Mouse (Mus musculus) liver, embryonic 14.5 days (tissue): ENCODE data around the gene Gm49373. TPM values are rescaled to one million over a fixed set of nuclear protein-coding genes. Genes with fewer than 3 reads are reported as not detected.

ENCODE experiments used
- ATAC-seq: fragments of 200-750 bp; cut with Nextera tagmentation; 2 replicates; pipeline ENCODE4 v1.8.0; 2017; ENCODE audit warnings: moderate number of reproducible peaks, mild to moderate bottlenecking, moderate library complexity; ENCODE audit not compliant: insufficient read depth
- DNase-seq, 3 experiments: peaks; one replicate each; pipeline ENCODE4 v3.0.0-alpha.2; 2012 to 2013; ENCODE audit warnings: low read depth in 3 of 3, low spot score in 3 of 3
- H3K27ac ChIP-seq: fragments of 300-500 bp; sonication (generic); 2 replicates; pipeline ENCODE4 v1.5.1; 2014; ENCODE audit warnings: moderate library complexity, mild to moderate bottlenecking, control low read depth, inconsistent platforms
- H3K27me3 ChIP-seq: fragments of 300-500 bp; sonication (generic); 2 replicates; pipeline ENCODE4 v1.6.1; 2014; ENCODE audit warnings: mild to moderate bottlenecking, low read length, moderate library complexity; ENCODE audit not compliant: control insufficient read depth, insufficient read depth
- H3K36me3 ChIP-seq: fragments of 300-500 bp; sonication (generic); replicated peaks from 2 replicates; pipeline ENCODE4 v1.6.1; 2014; ENCODE audit warnings: low read depth; ENCODE audit not compliant: control insufficient read depth, insufficient read depth
- H3K4me1 ChIP-seq, 2 experiments: fragments of 200-500 bp in 1 of 2; fragments of 300-500 bp in 1 of 2; sonication (generic) in 1 of 2; replicated peaks; 2 replicates each; pipeline ENCODE4 v1.6.1; 2012 to 2014; ENCODE audit warnings: antibody characterized with exemption in 1 of 2, inconsistent platforms in 1 of 2, low read length in 1 of 2; ENCODE audit not compliant: control insufficient read depth in 2 of 2, insufficient read depth in 2 of 2
- H3K4me2 ChIP-seq: fragments of 300-500 bp; sonication (generic); 2 replicates; pipeline ENCODE4 v1.6.1; 2014; ENCODE audit warnings: low read depth, mild to moderate bottlenecking, control low read depth, moderate library complexity
- H3K4me3 ChIP-seq, 2 experiments: fragments of 200-500 bp in 1 of 2; fragments of 300-500 bp in 1 of 2; sonication (generic) in 1 of 2; 2 replicates each; pipeline ENCODE4 v1.5.1; 2012 to 2014; ENCODE audit warnings: low read depth in 2 of 2, low read length in 2 of 2, mild to moderate bottlenecking in 2 of 2, control low read depth in 1 of 2, inconsistent platforms in 1 of 2, moderate library complexity in 1 of 2; ENCODE audit not compliant: insufficient read depth in 1 of 2
- H3K9ac ChIP-seq: fragments of 300-500 bp; sonication (generic); replicated peaks from 2 replicates; pipeline ENCODE4 v1.6.1; 2014; ENCODE audit warnings: mild to moderate bottlenecking, control low read depth, moderate library complexity
- H3K9me3 ChIP-seq: fragments of 300-500 bp; sonication (generic); 2 replicates; pipeline ENCODE4 v1.6.1; 2016; ENCODE audit warnings: low read length, mixed read lengths; ENCODE audit not compliant: control insufficient read depth
- CTCF ChIP-seq: IDR thresholded peaks from 2 replicates; pipeline ENCODE4 v1.5.1; 2016; ENCODE audit warnings: antibody characterized with exemption, low read depth, control low read depth
- EP300 ChIP-seq: IDR thresholded peaks from 2 replicates; pipeline ENCODE4 v1.6.1; 2016; ENCODE audit warnings: antibody characterized with exemption, low read depth
- WGBS: fragments of 180-500 bp; shearing (Covaris S2); extraction: QIAGEN DNeasy Blood & Tissue Kit; methylation state at CpG from one replicate; pipeline ENCODE4 v1.1.7; 2014; ENCODE audit not compliant: insufficient replicate concordance; 5-methylcytosine and 5-hydroxymethylcytosine counted together
- polyA plus RNA-seq, 2 experiments: library from polyadenylated mRNA; depleted of rRNA in 1 of 2; stranded (reverse) in 1 of 2; unstranded in 1 of 2; fragments of >200 nt; fragmentation: Nextera tagmentation in 1 of 2; extraction: Ambion mirVana in 1 of 2; gene quantifications; 2 replicates each; pipeline versions ENCODE4 v1.2.1 to v1.2.3; 2012 to 2014

The Gm49373 gene
- polyA plus RNA-seq, 2 experiments = 0.46 to 0.94 TPM

- no peaks in the 10 kb centered on the region for H3K27me3 ChIP-seq
- peaks cover 43% of the 10 kb centered on the region for H3K36me3 ChIP-seq
- H3K9ac ChIP-seq = peak overlapping the region; percentile 95
- under 1% methylated on average over 24 of the region's 24 CpGs for WGBS
- ATAC-seq (peak; percentile 3; the same call in 1 of the 2 replicates), DNase-seq (no peak)
- peak overlapping the region; percentile 89 to 92 for H3K4me3 ChIP-seq
- H3K27ac ChIP-seq = peak overlapping the region; percentile 71
- H3K4me1 ChIP-seq = peaks cover 12 to 22% of the 10 kb centered on the region in 2 experiments
- TF ChIP-seq CTCF (no peak), EP300 (0 out of 2 replicates have a peak, but pooled peaks have one; percentile 8)
- H3K4me2 ChIP-seq = peak overlapping the region; percentile 92
- H3K9me3 ChIP-seq = no peaks in the 10 kb centered on the region
Observed at GRCm38 (mm10) chr9:21090972-21091706, 18.2 kb upstream of the Gm49373 start.

- no peaks in the 10 kb centered on the region for H3K27me3 ChIP-seq
- TF ChIP-seq EP300 = no peak
- TF ChIP-seq CTCF = no peak
- H3K4me3 ChIP-seq = peak overlapping the region; percentile 89 to 92
- H3K4me2 ChIP-seq = peak overlapping the region; percentile 92
- H3K9me3 ChIP-seq = no peaks in the 10 kb centered on the region
- DNase-seq (no peak), ATAC-seq (no peak)
- H3K27ac ChIP-seq = peak overlapping the region; percentile 18; the same call in 1 of the 2 replicates
- H3K36me3 ChIP-seq = peaks cover 49% of the 10 kb centered on the region
- H3K4me1 ChIP-seq = peaks cover 12 to 22% of the 10 kb centered on the region in 2 experiments
- WGBS = 84% methylated on average over 1 of the region's 1 CpGs
- H3K9ac ChIP-seq = peak overlapping the region; percentile 95
Observed at GRCm38 (mm10) chr9:21090537-21090936, 17.6 kb upstream of the Gm49373 start.

- TF ChIP-seq EP300 (peak; percentile 40; the same call in 1 of the 2 replicates), CTCF (no peak)
- Histone ChIP-seq H3K27ac (no peak overlapping the region), H3K4me2 (no peak overlapping the region), H3K4me1 (no peaks in the 10 kb centered on the region; a peak in 1 of 4 replicates), H3K27me3 (no peaks in the 10 kb centered on the region), H3K36me3 (peaks cover 92% of the 10 kb centered on the region), H3K9ac (no peak overlapping the region), H3K4me3 (no peak overlapping the region), H3K9me3 (no peaks in the 10 kb centered on the region)
- DNase-seq (no peak), ATAC-seq (peak; percentile 54; the same call in 1 of the 2 replicates)
- 42% methylated on average over 3 of the region's 3 CpGs for WGBS
Observed at GRCm38 (mm10) chr9:21083324-21083723, 10.4 kb upstream of the Gm49373 start.

GRCm38 (mm10) chr9:21081127-21081526, 8.2 kb upstream of the Gm49373 start:
- TF ChIP-seq CTCF (no peak), EP300 (no peak)
- no peak overlapping the region for H3K4me2 ChIP-seq
- ATAC-seq (no peak), DNase-seq (no peak)
- H3K9ac ChIP-seq = no peak overlapping the region
- no peaks in the 10 kb centered on the region for H3K9me3 ChIP-seq
- 76% methylated on average over 9 of the region's 9 CpGs for whole genome bisulfite sequencing
- H3K4me1 ChIP-seq = no peaks in the 10 kb centered on the region; a peak in 1 of 4 replicates
- peaks cover 92% of the 10 kb centered on the region for H3K36me3 ChIP-seq
- H3K4me3 ChIP-seq = no peak overlapping the region
- H3K27ac ChIP-seq = no peak overlapping the region
- H3K27me3 ChIP-seq = no peaks in the 10 kb centered on the region

GRCm38 (mm10) chr9:21075625-21076024, 2.7 kb upstream of the Gm49373 start:
- peaks cover 55% of the 10 kb centered on the region for H3K36me3 ChIP-seq
- H3K9ac ChIP-seq = no peak overlapping the region
- peaks cover 8 to 16% of the 10 kb centered on the region in 2 experiments for H3K4me1 ChIP-seq
- H3K9me3 ChIP-seq = no peaks in the 10 kb centered on the region
- 83% methylated on average over 3 of the region's 3 CpGs for WGBS
- no peak for DNase-seq
- H3K27ac ChIP-seq = no peak overlapping the region
- no peak for TF ChIP-seq CTCF
- no peak for TF ChIP-seq EP300
- no peak for ATAC-seq
- H3K4me3 ChIP-seq = no peak overlapping the region
- H3K4me2 ChIP-seq = no peak overlapping the region
- no peaks in the 10 kb centered on the region for H3K27me3 ChIP-seq
